11 mouse cellular contexts compared by ENCODE assay signal in the genomic region with DNA sequence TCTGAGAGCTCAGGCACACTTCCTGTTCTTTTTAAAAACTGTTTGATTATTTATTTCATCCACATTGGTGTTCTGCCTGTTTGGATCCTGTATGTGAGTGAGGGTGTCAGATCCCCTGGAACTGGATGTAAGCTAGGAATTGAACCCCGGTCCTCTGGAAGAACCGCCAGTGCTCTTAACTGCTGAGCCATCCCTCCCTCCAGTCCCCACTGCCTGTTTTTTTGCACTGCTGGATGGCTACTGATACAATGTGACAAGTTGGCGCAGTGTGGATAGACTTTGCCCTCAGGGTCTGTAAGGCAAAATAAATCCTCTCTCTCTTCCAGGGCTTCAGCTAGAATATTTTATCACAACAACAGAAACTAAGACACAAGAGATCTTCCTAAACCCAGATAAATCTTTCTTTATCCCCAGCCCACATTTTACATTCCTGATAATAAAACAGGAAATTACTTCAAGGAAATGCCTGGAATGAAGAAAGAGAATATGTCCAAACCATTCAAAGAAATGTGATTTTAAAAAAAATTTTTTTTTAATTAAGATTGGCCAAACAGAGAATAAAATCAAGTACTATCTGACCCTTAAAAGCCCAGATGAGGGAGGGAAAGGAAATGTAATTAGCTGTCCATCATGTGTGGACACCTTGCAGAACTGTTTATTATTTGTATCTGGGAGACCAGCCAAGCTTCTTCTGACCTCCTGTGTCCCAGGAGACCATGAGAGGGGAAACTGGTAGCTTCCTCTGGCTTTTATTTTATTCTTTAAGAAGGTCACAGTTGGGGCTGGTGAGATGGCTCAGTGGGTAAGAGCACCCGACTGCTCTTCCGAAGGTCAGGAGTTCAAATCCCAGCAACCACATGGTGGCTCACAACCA. TPM values are rescaled to one million over a fixed set of nuclear protein-coding genes. Genes with fewer than 3 reads are reported as not detected.
DNase-seq lines count a peak whose midpoint lies in the region; ATAC-seq and TF ChIP-seq lines count a peak whose summit lies in the region.
"Had no signal": no experiment of that assay in that cellular context is flagged by ENCODE, and none has a peak within 500 bp of the region (broad histone marks: within the 10 kb centered on the region; RNA-seq: fewer than 3 reads in every experiment).

No protein-coding gene starts in this region.

- no peak overlapping the region for H3K4me2 ChIP-seq in kidney, embryonic 15.5 days
- H3K4me2 ChIP-seq in forebrain, embryonic 15.5 days (replicated peaks): no peak overlapping the region
- H3K4me2 ChIP-seq: embryonic facial prominence, embryonic 13.5 days had no signal

- H3K4me1 ChIP-seq in kidney, adult 2 months (ENCODE audit: control insufficient read depth, insufficient read depth, low read length): peaks cover 9% of the 10 kb centered on the region; the same call in 1 of the 2 replicates
- peaks cover 14% of the 10 kb centered on the region for H3K4me1 ChIP-seq in kidney, embryonic 15.5 days
- H3K4me1 ChIP-seq in forebrain, embryonic 15.5 days: peaks cover 5% of the 10 kb centered on the region; the same call in 1 of the 2 replicates

- no peaks in the 10 kb centered on the region for H3K27me3 ChIP-seq in kidney, adult 2 months (replicated peaks; ENCODE audit: control insufficient read depth, insufficient read depth, low read length)
- H3K27me3 ChIP-seq in kidney, embryonic 15.5 days: no peaks in the 10 kb centered on the region
- H3K27me3 ChIP-seq in forebrain, embryonic 15.5 days: no peaks in the 10 kb centered on the region
- H3K27me3 ChIP-seq: embryonic facial prominence, embryonic 13.5 days had no signal

- peak; percentile 83 for DNase-seq in kidney, adult 2 months
- DNase-seq in kidney, adult 11 months: no peak
- DNase-seq in Muller cell, postnatal 12 days (ENCODE audit: inconsistent ontology term): peak; percentile 59
- DNase-seq in lung, postnatal 14 days: peak; percentile 22
- no peak for DNase-seq in thymus, postnatal 0 days (ENCODE audit: low spot score)
- DNase-seq: cerebellum, adult 2 months; right cerebral cortex, adult 18-20 months had no signal

- H3K27ac ChIP-seq in kidney, adult 2 months (ENCODE audit: insufficient read depth, low read depth, low read length): peak overlapping the region; percentile 61; the same call in 1 of the 2 replicates
- 0 out of 2 replicates have a peak overlapping the region, but pooled peaks have one; percentile 56 for H3K27ac ChIP-seq in kidney, embryonic 15.5 days
- H3K27ac ChIP-seq in forebrain, embryonic 15.5 days (replicated peaks): no peak overlapping the region
- H3K27ac ChIP-seq: embryonic facial prominence, embryonic 13.5 days had no signal

- WGBS in kidney, adult 2 months: 39% methylated on average over 5 of the region's 5 CpGs
- WGBS in kidney, embryonic 15.5 days: 63% methylated on average over 5 of the region's 5 CpGs
- WGBS in forebrain, embryonic 15.5 days: 88% methylated on average over 5 of the region's 5 CpGs

- H3K9me3 ChIP-seq in kidney, embryonic 15.5 days (replicated peaks): no peaks in the 10 kb centered on the region
- H3K9me3 ChIP-seq in forebrain, embryonic 15.5 days: no peaks in the 10 kb centered on the region
- H3K9me3 ChIP-seq: embryonic facial prominence, embryonic 13.5 days had no signal

- no peak for ATAC-seq in kidney, embryonic 15.5 days (replicated peaks; ENCODE audit: low FRiP score)
- ATAC-seq in forebrain, embryonic 15.5 days (replicated peaks): no peak
- ATAC-seq: forebrain, embryonic 14.5 days had no signal

- no peak for TF ChIP-seq CTCF in kidney, adult 2 months (conservative IDR thresholded peaks at IDR 0.05; ENCODE audit: insufficient read depth, insufficient read length, low read depth, low read length)

- no peak overlapping the region for H3K4me3 ChIP-seq in kidney, adult 2 months (ENCODE audit: insufficient read depth, low read depth, low read length)
- no peak overlapping the region for H3K4me3 ChIP-seq in kidney, embryonic 15.5 days (replicated peaks)
- no peak overlapping the region for H3K4me3 ChIP-seq in forebrain, embryonic 15.5 days
- H3K4me3 ChIP-seq: embryonic facial prominence, embryonic 13.5 days had no signal

- H3K36me3 ChIP-seq in kidney, adult 2 months (ENCODE audit: control insufficient read depth, insufficient read depth, low read length): no peaks in the 10 kb centered on the region
- H3K36me3 ChIP-seq in kidney, embryonic 15.5 days: no peaks in the 10 kb centered on the region
- H3K36me3 ChIP-seq in forebrain, embryonic 15.5 days: no peaks in the 10 kb centered on the region
- H3K36me3 ChIP-seq: embryonic facial prominence, embryonic 13.5 days had no signal

- no peak for TF ChIP-seq POLR2A in kidney, adult 2 months (IDR thresholded peaks at IDR 0.05; ENCODE audit: low read depth, low read length)

- H3K9ac ChIP-seq in kidney, embryonic 15.5 days: no peak overlapping the region
- no peak overlapping the region for H3K9ac ChIP-seq in forebrain, embryonic 15.5 days (replicated peaks)
- H3K9ac ChIP-seq: embryonic facial prominence, embryonic 13.5 days had no signal

RNA-seq across cellular contexts. Expression of gene Mgarp, which starts 16.5 kb away (rescaled TPM):
- polyA plus RNA-seq in kidney, adult 2 months (2012; rRNA removed): 0.80 TPM in 1 of 2 replicates, not detected in the other
- 5.3 and 11.4 TPM in 2 replicates for polyA plus RNA-seq in kidney, embryonic 15.5 days (2015; fragmentation: Nextera tagmentation; extraction: Ambion mirVana)
- polyA plus RNA-seq in forebrain, embryonic 15.5 days (2015; fragmentation: Nextera tagmentation; extraction: Ambion mirVana): 0.50 and 0.60 TPM in 2 replicates
- polyA plus RNA-seq in thymus, postnatal 0 days (2015; fragmentation: Nextera tagmentation; extraction: Ambion mirVana): 0.72 and 1.0 TPM in 2 replicates

RNA-seq across cellular contexts. Expression of gene Ndufc1, which starts 28.8 kb away (rescaled TPM):
- polyA plus RNA-seq in kidney, adult 2 months (2012; rRNA removed): 368 and 461 TPM in 2 replicates
- polyA plus RNA-seq in kidney, embryonic 15.5 days (2015; fragmentation: Nextera tagmentation; extraction: Ambion mirVana): 771 and 842 TPM in 2 replicates
- 732 and 752 TPM in 2 replicates for polyA plus RNA-seq in forebrain, embryonic 15.5 days (2015; fragmentation: Nextera tagmentation; extraction: Ambion mirVana)
- 835 and 844 TPM in 2 replicates for polyA plus RNA-seq in thymus, postnatal 0 days (2015; fragmentation: Nextera tagmentation; extraction: Ambion mirVana)

RNA-seq across cellular contexts. Expression of gene Naa15, which starts 34.9 kb away (rescaled TPM):
- 2.3 and 3.5 TPM in 2 replicates for polyA plus RNA-seq in kidney, adult 2 months (2012; rRNA removed)
- polyA plus RNA-seq in kidney, embryonic 15.5 days (2015; fragmentation: Nextera tagmentation; extraction: Ambion mirVana): 52.3 and 54.6 TPM in 2 replicates
- polyA plus RNA-seq in forebrain, embryonic 15.5 days (2015; fragmentation: Nextera tagmentation; extraction: Ambion mirVana): 56.5 and 65.6 TPM in 2 replicates
- 34.6 and 48.5 TPM in 2 replicates for polyA plus RNA-seq in thymus, postnatal 0 days (2015; fragmentation: Nextera tagmentation; extraction: Ambion mirVana)

RNA-seq across cellular contexts. Expression of gene Elf2, which starts 39.6 kb away (rescaled TPM):
- 23.5 and 28.1 TPM in 2 replicates for polyA plus RNA-seq in kidney, adult 2 months (2012; rRNA removed)
- polyA plus RNA-seq in kidney, embryonic 15.5 days (2015; fragmentation: Nextera tagmentation; extraction: Ambion mirVana): 58.2 and 73.7 TPM in 2 replicates
- polyA plus RNA-seq in forebrain, embryonic 15.5 days (2015; fragmentation: Nextera tagmentation; extraction: Ambion mirVana): 53.6 and 54.8 TPM in 2 replicates
- 80.8 and 86.1 TPM in 2 replicates for polyA plus RNA-seq in thymus, postnatal 0 days (2015; fragmentation: Nextera tagmentation; extraction: Ambion mirVana)

Comparison
In these comparisons a context has a peak if more than half of its experiments do, and no peak if none do; other contexts are left out.
1. DNase-seq: peak in kidney, adult 2 months (single experiment), Muller cell, postnatal 12 days (single experiment) and lung, postnatal 14 days (single experiment); none in kidney, adult 11 months (single experiment) and thymus, postnatal 0 days (single experiment).